Mouse (Mus musculus) forebrain, embryonic 12.5 days (tissue): ENCODE results near the gene Zfp641. TPM values are rescaled to one million over a fixed set of nuclear protein-coding genes. Genes with fewer than 3 reads are reported as not detected.

ENCODE experiments used
- polyA plus RNA-seq: library from polyadenylated mRNA; unstranded; fragments of >200 nt; fragmentation: Nextera tagmentation; extraction: Ambion mirVana; gene quantifications from 2 replicates; pipeline ENCODE4 v1.2.1, GENCODE M21; 2016

The Zfp641 gene
- polyA plus RNA-seq, 1 experiment from 2014 or later: 2.4 TPM

Other genes starting within 250 kb of the Zfp641 start
- gene Pfkm, start 203.6 kb downstream of the Zfp641 start, polyA plus RNA-seq: 52.5 and 56.6 TPM in 2 replicates
- gene Senp1, start 202.4 kb downstream of the Zfp641 start, polyA plus RNA-seq: 39.6 and 44.3 TPM in 2 replicates
- 38.4 and 44.8 TPM in 2 replicates for gene Asb8, start 130.5 kb downstream of the Zfp641 start, polyA plus RNA-seq
- 15.9 and 19.6 TPM in 2 replicates for gene Ccdc184, start 129.0 kb downstream of the Zfp641 start, polyA plus RNA-seq
- not detected in 2 replicates for gene Olfr288, start 100.6 kb downstream of the Zfp641 start, polyA plus RNA-seq
- gene Gm44579, start 75.2 kb downstream of the Zfp641 start, polyA plus RNA-seq: not detected in 2 replicates
- gene Olfr287, start 75.1 kb downstream of the Zfp641 start, polyA plus RNA-seq: not detected in 2 replicates
- gene Olfr286, start 61.7 kb downstream of the Zfp641 start, polyA plus RNA-seq: not detected in 2 replicates
- not detected in 2 replicates for gene H1fnt, start 38.9 kb downstream of the Zfp641 start, polyA plus RNA-seq
- gene Olfr285, start 21.2 kb upstream of the Zfp641 start, polyA plus RNA-seq: not detected in 2 replicates
- not detected in 2 replicates for gene Olfr284, start 44.8 kb upstream of the Zfp641 start, polyA plus RNA-seq
- 0.08 TPM in 1 of 2 replicates, not detected in the other for gene Olfr283, start 84.8 kb upstream of the Zfp641 start, polyA plus RNA-seq
- gene Olfr282, start 135.1 kb upstream of the Zfp641 start, polyA plus RNA-seq: not detected in 2 replicates
- gene Olfr281, start 156.4 kb upstream of the Zfp641 start, polyA plus RNA-seq: 0.05 TPM in 1 of 2 replicates, not detected in the other
- not detected in 2 replicates for gene OR5BS1P, start 173.7 kb upstream of the Zfp641 start, polyA plus RNA-seq
- gene Lalba, start 186.6 kb upstream of the Zfp641 start, polyA plus RNA-seq: not detected in 2 replicates
- not detected in 2 replicates for gene Olfr279, start 196.2 kb upstream of the Zfp641 start, polyA plus RNA-seq
- 178 and 183 TPM in 2 replicates for gene Kansl2, start 238.1 kb upstream of the Zfp641 start, polyA plus RNA-seq